Mouse (Mus musculus): Measurements from ENCODE around the gene Gsg1. TPM values are rescaled to one million over a fixed set of nuclear protein-coding genes. Genes with fewer than 3 reads are reported as not detected.

The Gsg1 gene
- total RNA-seq, 2 experiments from 2014 or later, result not detected

Other genes starting within 250 kb of the Gsg1 start
- 31.7 and 44.0 TPM in 2 replicates for gene Ddx47, start 242.7 kb downstream of the Gsg1 start, total RNA-seq (2015; ENCODE audit: low replicate concordance)
- 35.2 and 49.3 TPM in 2 replicates for gene Ddx47, start 242.7 kb downstream of the Gsg1 start, total RNA-seq (2017; ENCODE audit: low replicate concordance)
- not detected in 2 replicates for gene Gprc5a, start 188.7 kb downstream of the Gsg1 start, total RNA-seq (2015; ENCODE audit: low replicate concordance)
- not detected in 2 replicates for gene Gprc5a, start 188.7 kb downstream of the Gsg1 start, total RNA-seq (2017; ENCODE audit: low replicate concordance)
- gene Gprc5d, start 136.1 kb downstream of the Gsg1 start, total RNA-seq (2015; ENCODE audit: low replicate concordance), result 1.4 and 5.0 TPM in 2 replicates
- gene Gprc5d, start 136.1 kb downstream of the Gsg1 start, total RNA-seq (2017; ENCODE audit: low replicate concordance), result not detected in 2 replicates
- 110 and 154 TPM in 2 replicates for gene Fam234b, start 56.4 kb downstream of the Gsg1 start, total RNA-seq (2015; ENCODE audit: low replicate concordance)
- gene Fam234b, start 56.4 kb downstream of the Gsg1 start, total RNA-seq (2017; ENCODE audit: low replicate concordance), result 96.5 and 104 TPM in 2 replicates
- 192 and 305 TPM in 2 replicates for gene Hebp1, start 56.3 kb downstream of the Gsg1 start, total RNA-seq (2015; ENCODE audit: low replicate concordance)
- gene Hebp1, start 56.3 kb downstream of the Gsg1 start, total RNA-seq (2017; ENCODE audit: low replicate concordance), result 368 and 376 TPM in 2 replicates
- 1.7 TPM in 1 of 2 replicates, not detected in the other for gene Pbp2, start 56.1 kb upstream of the Gsg1 start, total RNA-seq (2015; ENCODE audit: low replicate concordance)
- not detected in 2 replicates for gene Pbp2, start 56.1 kb upstream of the Gsg1 start, total RNA-seq (2017; ENCODE audit: low replicate concordance)
- gene Emp1, start 108.2 kb upstream of the Gsg1 start, total RNA-seq (2015; ENCODE audit: low replicate concordance), result 3.2 TPM in 1 of 2 replicates, not detected in the other
- 0.77 and 2.0 TPM in 2 replicates for gene Emp1, start 108.2 kb upstream of the Gsg1 start, total RNA-seq (2017; ENCODE audit: low replicate concordance)